Mouse (Mus musculus): ENCODE results near the gene Col4a4.

- TF ChIP-seq CTCF (IDR thresholded peaks at IDR 0.05; ENCODE audit: low read depth, low read length) = no peak
- TF ChIP-seq POLR2A (IDR thresholded peaks at IDR 0.05; ENCODE audit: borderline replicate concordance, low read depth, low read length) = no peak
These were observed 41.0 kb upstream of the Col4a4 start for GRCm38 (mm10) chr1:82627652-82628051.

Data from bone marrow macrophage, adult 2 months (primary cell).